Mouse (Mus musculus) bone marrow macrophage, adult 2 months (primary cell): ENCODE data around the gene Ptch1.

Experiments used
- CTCF ChIP-seq: IDR thresholded peaks from 2 replicates; pipeline ENCODE4 v1.5.1; 2012; ENCODE audit warnings: low read depth, mild to moderate bottlenecking, low read length, moderate library complexity
- POLR2A ChIP-seq: IDR thresholded peaks from 2 replicates; pipeline ENCODE4 v1.6.1; 2012; ENCODE audit warnings: mild to moderate bottlenecking, low read depth, low read length, borderline replicate concordance

GRCm38 (mm10) chr13:63570456-63570855 is 2.9 kb downstream of the Ptch1 start:
- TF ChIP-seq POLR2A (no peak), CTCF (no peak)
